Mouse (Mus musculus): ENCODE data around the gene Ncam1.

Gene Ncam1

GRCm38 (mm10) chr9:49798806-49799205, at the start of gene Ncam1:
TSS of gene Ncam1 (minus strand) at chr9:49798925.
- DNase-seq (ENCODE audit: low spot score), result peak; percentile 99

GRCm38 (mm10) chr9:49834013-49834412, 35.3 kb upstream of the Ncam1 start:
- no peak for DNase-seq (ENCODE audit: low spot score)

GRCm38 (mm10) chr9:49827671-49828070, 28.9 kb upstream of the Ncam1 start:
- no peak for DNase-seq (ENCODE audit: low spot score)

GRCm38 (mm10) chr9:49816115-49816650, 17.5 kb upstream of the Ncam1 start:
- DNase-seq (ENCODE audit: low spot score), result peak; percentile 28

- DNase-seq (ENCODE audit: low spot score), result no peak
Observed at GRCm38 (mm10) chr9:49814442-49814841, 15.7 kb upstream of the Ncam1 start.

GRCm38 (mm10) chr9:49803222-49803621, 4.5 kb upstream of the Ncam1 start:
- no peak for DNase-seq (ENCODE audit: low spot score)

- DNase-seq (ENCODE audit: low spot score), result peak; percentile 79
Observed at GRCm38 (mm10) chr9:49797821-49798571, 729 bp downstream of the Ncam1 start.

GRCm38 (mm10) chr9:49797508-49797820, 1.3 kb downstream of the Ncam1 start:
- DNase-seq (ENCODE audit: low spot score), result no peak

GRCm38 (mm10) chr9:49796618-49797507, 1.9 kb downstream of the Ncam1 start:
- DNase-seq (ENCODE audit: low spot score), result peak; percentile 84

GRCm38 (mm10) chr9:49795881-49796280, 2.8 kb downstream of the Ncam1 start:
- no peak for DNase-seq (ENCODE audit: low spot score)

- DNase-seq (ENCODE audit: low spot score), result no peak
Observed at GRCm38 (mm10) chr9:49793987-49794550, 4.7 kb downstream of the Ncam1 start.

- DNase-seq (ENCODE audit: low spot score), result no peak
Observed at GRCm38 (mm10) chr9:49793241-49793640, 5.5 kb downstream of the Ncam1 start.

GRCm38 (mm10) chr9:49792646-49793045, 6.1 kb downstream of the Ncam1 start:
- DNase-seq (ENCODE audit: low spot score), result no peak

GRCm38 (mm10) chr9:49781016-49781772, 17.5 kb downstream of the Ncam1 start:
- DNase-seq (ENCODE audit: low spot score), result no peak

- DNase-seq (ENCODE audit: low spot score), result peak; percentile 39
Observed at GRCm38 (mm10) chr9:49777015-49777637, 21.6 kb downstream of the Ncam1 start.

- DNase-seq (ENCODE audit: low spot score), result no peak
Observed at GRCm38 (mm10) chr9:49766634-49767033, 32.1 kb downstream of the Ncam1 start.

- no peak for DNase-seq (ENCODE audit: low spot score)
Observed at GRCm38 (mm10) chr9:49760571-49760970, 38.2 kb downstream of the Ncam1 start.

- no peak for DNase-seq (ENCODE audit: low spot score)
Observed at GRCm38 (mm10) chr9:49758436-49758835, 40.3 kb downstream of the Ncam1 start.

- no peak for DNase-seq (ENCODE audit: low spot score)
Observed at GRCm38 (mm10) chr9:49757986-49758385, 40.7 kb downstream of the Ncam1 start.

GRCm38 (mm10) chr9:49757582-49757981, 41.1 kb downstream of the Ncam1 start:
- no peak for DNase-seq (ENCODE audit: low spot score)

- peak; percentile 36 for DNase-seq (ENCODE audit: low spot score)
Observed at GRCm38 (mm10) chr9:49756725-49757124, 42.0 kb downstream of the Ncam1 start.

All from embryo, embryonic 10.5 days (tissue).